Mouse (Mus musculus) spleen, adult 18-20 months (tissue): Measurements from ENCODE around the gene Lrrc38.
"Not testable (repeated sequence)": the region's sequence is repeated elsewhere in the genome, so short reads cannot be mapped to it uniquely, and the experiment has no call there.

Source experiments
- DNase-seq, 2 experiments: peaks; one replicate each; pipeline ENCODE4 v3.0.0; 2022; ENCODE audit warnings: mixed read lengths in 2 of 2

Lrrc38 gene

DNA sequence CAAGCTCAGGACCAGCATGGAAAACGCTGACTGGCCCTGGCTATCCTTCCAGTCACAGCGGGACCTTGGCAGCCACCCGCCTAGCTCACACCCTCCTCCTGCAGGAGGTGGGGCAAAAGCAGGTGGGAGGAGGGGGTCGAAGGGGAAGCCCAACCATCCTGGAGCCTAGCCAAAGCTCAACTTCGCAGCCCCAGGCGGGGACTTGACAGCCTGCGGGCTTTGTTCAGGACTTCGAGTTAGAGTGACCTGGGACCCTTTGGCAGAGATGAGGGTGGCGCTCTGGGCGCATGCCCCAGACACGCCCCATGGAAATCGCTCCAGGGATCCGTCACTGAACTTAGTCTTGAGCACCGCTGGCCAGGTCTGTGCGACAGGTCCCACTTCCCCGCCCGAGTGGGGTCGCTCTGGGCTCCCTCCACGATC is at the start of gene Lrrc38:
TSS of gene Lrrc38 (plus strand) at position 274 of the 423 bp plus-strand sequence.
- no peak for DNase-seq

DNA sequence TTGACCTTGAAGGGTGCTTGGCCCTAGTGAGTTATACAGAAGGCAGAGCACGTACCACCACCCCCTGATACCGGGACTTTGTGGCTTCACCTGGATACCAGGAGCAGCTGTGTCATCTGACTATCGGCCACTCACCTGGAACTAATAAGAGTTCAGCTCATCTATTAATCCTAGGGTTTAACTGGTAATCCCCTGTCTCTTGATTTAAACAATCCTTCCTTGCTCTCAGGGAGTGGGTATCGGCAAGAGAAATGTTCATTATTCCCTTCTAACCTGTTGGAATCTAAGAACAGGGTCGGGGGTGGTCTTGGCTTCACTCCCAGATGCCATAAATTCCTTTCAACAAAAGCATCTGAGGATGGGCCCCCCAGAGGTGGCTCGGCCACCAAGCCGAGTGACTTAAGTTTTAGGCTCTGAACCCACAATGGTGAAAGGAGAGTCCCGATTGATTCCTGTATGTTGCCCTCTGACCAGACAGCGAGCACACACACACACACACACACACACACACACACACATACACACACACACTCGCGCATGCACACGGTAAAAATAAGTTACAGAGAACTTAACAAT is 49.4 kb upstream of the Lrrc38 start:
- no peak for DNase-seq

DNA sequence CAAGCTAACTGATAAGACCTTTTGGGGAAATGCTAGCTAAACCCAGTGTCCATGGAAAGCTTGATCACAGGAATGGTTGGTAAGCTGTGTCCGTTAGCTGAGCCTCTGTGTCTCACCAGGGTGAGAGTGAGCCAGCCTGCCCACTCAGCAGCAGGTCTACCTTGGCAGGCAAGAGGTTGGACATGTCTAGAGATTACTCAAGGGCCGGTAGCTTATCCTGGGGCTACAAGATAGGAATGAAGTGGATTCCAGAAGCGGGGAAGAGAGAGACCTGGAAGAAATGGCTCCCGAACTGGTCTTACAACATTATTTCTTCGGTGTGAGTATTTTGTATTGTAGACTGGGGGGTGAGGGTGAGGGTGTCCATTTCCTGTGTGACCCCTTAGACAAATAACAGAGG is 48.5 kb upstream of the Lrrc38 start:
- no peak for DNase-seq

DNA sequence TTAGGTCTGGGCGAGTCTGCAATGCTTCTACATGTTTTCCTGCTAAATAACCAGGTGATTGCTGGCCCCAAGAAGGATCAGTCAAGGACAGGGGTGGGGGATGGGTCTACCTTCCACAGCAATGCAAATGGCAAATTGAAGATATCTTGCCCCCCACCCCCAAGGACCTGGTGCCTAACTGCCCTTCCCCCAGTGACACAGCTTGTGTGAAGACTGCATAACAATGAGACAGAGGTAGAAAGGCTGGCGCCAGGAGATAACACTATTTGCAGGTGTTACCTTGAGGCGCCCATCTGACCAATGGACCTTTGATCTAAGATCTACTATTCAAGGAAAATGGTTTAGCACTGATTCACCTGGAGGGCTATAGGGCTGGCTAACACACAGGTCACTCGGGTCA is 47.7 kb upstream of the Lrrc38 start:
- DNase-seq = no peak

DNA sequence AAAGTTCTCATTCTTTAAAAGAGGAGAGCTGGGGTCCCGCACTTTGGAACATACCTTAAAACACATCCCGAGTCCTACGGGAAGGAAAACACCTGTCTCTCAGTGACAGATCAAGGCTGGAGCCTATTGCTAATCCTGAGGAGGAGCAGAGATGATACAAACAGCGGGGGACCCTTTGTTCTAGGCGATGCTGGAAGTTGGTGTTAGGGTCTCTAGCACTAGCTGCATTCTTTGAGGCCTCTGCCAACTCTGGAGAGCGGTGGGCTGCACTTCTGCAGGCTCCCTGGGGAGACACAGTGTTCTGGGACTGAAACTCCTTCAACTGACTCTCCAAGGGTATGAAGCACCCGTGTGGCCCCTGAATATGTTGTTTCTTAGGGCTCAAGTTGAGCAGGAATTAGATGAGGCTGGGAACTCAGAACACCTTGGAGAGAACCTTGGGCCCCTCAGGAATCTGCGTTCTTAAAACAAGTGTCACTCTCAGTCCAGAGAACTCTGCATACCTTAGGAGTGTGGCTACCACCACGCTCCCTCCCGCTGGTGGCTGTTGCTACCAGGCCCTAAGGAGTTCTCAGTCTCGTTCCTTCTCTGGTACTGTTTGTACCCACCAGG is 47.2 kb upstream of the Lrrc38 start:
- no peak for DNase-seq

DNA sequence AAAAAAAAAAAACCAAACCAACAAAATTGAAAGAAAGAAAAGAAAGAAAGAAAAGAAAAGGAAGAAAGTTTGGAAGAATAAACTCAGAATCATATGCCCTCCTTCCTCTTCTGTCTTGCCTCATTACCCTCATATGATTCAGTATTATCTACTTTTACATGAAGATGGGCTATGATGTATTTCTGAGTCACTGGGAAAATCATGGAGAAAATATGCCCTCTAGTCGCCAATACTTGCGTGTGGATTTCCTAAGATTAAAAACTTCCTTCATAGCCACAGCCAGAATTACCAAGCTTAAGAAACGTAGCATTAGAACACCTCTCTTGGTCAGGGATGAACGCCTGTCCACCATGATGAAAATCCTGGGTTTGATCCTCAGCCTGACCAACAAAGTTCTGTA is 44.5 kb upstream of the Lrrc38 start:
- no peak for DNase-seq

DNA sequence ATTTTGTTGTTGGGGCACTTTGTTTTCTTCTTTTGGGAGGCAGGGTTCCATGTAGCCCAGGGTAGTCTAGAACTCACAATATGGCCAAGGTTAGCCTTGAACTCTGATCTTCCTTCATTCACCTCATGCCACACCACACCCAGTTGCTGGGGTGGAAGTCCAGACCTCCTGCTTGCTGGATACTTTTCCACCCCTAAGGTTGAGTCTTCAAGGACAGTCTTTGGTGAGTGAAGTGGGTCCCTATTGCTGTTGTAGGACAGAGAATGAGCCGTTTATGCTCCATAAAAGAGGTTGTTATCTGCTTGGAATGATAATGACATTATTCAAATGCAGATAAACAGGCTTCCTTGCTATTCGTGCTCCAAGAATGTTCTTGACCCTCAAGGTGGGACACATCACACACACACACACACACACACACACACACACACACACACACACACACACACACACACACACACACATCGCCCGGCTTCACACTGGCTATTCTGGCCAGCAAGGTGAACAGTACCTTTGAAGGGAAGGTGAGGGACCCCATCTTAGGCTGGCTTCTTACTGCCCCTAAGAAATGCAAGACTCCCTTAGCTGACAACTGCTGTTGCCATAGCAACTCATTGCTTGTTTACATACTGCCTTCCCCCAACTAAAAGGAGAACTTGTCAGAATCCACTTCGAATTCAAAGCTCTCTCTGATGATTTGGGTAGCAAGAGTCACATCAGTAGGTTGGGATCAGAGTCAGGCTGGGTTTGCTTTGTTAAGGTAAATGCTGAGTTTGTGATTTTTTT is 43.4 kb upstream of the Lrrc38 start:
- DNase-seq = no peak

DNA sequence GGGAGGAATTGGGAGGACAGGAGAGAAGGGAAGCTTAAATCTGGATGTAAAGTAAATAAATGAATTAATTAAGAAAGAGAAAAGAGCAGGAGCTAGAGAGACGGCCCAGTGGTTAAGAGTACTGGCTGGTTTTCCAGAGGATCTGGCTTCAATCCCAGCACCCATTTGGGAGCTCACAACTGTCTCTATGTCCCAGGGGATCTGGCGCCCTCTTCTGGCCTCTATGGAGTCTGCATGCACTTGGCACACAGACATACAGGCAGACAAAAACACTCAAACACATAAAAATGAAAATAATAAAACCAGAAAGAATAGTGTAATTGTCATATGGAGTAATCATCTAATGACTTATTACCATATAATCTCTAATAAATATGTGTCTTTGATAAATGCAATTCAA is 38.2 kb upstream of the Lrrc38 start:
- peak in 1 of 2 experiments; percentile 5 for DNase-seq

DNA sequence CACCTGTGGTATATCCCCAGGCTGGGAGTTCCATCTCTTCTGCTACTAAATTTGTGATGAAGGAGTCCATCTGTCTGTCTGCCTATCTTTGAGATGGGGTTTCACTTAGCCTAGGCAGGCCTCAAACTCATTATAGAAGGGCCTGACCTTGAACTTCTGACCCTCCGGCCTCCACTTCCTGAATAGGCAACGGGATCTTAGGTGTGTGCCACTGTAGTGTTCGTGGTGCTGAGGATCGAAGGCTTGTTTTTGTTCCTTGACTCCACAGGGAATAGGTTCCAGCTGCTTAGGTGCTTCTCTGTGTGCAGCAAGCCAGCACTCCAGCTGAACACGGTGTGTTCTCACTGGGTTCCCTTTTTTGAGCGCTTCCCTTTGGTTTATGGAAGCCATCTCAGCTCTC is 36.3 kb upstream of the Lrrc38 start:
- no peak for DNase-seq

DNA sequence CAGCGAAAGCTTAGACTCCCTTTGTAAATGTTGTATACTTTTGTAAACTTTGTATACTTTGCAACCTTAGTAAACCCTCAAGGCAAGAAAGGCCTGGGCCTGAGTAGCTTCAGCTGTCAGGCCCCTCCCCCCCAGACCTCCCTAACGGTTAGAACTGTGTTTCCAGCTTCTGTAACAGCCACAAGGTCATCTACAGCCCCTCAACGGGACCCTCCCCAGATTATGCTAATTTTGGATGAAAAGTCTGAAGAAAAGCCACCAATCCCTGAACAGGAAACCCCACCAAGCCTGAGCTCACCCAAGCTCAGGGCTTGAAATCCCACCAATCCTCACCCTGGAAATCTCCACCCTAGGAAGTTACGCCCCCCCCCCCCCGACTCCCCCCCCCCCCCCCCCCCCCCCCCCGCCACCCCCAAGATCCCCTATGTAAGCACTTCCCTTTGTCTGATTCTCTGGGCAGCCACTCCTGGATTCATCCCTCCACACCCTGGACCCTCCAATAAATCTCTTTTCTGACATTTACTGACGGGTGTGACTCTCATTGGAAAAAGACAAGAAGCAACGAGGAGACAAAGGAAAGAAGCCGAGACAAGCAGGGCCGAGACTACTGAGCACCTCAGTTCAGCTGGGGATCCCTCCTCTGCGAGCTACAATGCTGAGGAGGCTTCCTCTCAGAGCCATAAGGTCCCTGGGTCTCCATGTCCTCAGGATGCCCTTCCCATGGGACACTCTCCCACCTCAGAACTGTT is 25.2 kb upstream of the Lrrc38 start:
- no peak for DNase-seq

DNA sequence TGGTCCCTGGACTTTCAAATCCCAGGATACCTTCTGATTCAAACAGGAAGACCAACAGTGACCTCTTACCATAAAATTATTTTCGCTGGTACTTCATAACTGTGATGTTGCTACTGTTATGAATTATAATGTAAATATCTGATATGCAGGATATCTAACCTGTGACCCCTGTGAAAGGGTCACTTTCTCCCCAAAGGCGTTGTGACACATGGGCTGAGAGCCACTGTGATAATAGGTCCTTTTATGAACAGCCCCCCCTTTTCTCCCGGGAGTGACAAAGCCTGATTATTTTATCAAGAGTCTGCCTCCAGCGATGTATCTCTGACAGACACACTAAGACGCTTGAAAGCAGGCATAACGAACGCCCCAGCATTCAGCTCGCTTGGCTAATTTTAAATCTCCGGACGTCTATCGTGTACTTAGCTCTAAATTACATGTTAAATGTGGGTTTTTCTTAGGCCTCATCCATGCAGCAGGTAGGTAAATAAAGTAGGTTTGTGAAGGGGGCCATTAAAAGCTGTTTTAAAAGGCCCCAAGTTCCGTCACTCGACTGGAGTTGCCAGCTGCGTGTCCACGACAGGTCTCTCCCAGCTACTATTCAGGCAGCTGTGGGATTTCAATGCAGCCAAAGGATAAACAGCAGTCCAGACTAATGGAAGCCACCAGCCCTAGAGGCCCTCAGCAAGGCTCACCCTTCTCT is 24.5 kb upstream of the Lrrc38 start:
- no peak for DNase-seq

DNA sequence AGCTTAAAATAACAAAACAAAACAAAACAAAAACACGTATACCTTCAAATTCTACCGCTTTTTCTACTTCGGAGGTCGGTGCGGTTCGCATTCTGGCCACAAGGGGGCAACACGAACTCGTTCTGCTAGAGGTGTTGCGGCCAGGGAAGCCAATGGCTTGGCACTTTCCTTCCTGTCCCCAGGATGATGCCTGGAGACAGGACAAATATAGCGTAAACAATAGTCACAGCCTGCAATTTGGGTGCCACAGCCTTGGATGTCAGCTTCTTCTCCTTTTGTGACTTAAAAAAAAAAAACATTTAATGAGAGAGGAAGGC is 24.0 kb upstream of the Lrrc38 start:
- peak in 1 of 2 experiments; percentile 49 for DNase-seq

DNA sequence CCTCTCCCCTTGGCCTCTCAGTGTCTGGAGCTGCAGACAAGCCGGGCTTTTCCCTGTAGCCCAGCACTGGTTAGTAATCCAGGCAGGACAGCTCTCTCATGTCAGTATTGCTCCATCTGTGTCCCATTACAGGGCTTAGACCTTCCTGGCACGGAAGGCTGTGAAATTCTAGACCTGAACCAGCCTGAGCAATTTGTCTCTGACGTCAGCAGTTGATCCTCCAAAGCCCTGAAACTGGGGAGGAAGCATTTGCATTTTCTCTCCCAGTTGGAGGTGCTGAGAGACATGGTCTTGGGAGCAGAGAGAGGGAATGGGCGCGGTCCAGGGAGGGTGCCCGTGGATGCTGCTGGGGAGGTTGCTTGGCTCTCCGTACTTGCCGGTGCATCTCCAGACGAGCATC is 19.0 kb upstream of the Lrrc38 start:
- no peak for DNase-seq

DNA sequence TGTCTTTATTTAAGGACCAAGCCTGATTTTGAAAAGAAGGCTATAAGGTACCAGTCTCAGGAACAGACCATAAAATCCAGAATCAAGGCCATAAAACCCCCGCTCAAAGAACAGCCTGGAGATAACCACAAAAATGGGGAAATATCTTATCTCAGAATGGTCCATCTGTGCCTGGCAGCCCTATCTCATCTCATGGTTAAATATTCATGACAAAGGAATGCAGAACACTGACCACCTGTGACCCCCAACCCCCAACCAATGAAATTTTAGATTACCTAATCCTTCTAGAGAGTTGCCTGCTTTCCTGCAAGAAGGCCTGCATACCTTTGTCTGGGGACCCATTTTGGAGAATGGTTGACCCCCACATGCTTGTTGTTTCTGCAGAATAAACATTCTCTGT is 17.8 kb upstream of the Lrrc38 start:
- DNase-seq = no peak

DNA sequence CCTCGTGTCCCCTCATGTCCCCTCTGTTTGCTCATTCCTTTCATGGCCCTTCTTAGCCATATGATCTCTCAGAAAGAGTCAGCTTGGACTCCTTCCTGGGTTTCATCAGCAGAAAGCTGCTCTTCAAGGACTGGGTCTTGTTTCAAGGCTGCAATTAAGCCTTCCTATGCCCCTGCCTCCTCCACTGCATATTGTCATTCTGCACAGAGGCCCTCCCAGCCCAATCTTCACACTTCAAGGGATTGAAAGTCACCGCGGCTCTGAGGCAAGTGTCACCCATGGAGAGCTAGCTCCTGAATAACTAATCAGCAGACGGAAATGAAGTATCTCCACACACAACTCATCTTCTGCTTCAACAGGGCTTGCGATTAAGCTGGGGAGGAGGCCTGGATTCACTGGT is 15.4 kb upstream of the Lrrc38 start:
- DNase-seq = no peak

DNA sequence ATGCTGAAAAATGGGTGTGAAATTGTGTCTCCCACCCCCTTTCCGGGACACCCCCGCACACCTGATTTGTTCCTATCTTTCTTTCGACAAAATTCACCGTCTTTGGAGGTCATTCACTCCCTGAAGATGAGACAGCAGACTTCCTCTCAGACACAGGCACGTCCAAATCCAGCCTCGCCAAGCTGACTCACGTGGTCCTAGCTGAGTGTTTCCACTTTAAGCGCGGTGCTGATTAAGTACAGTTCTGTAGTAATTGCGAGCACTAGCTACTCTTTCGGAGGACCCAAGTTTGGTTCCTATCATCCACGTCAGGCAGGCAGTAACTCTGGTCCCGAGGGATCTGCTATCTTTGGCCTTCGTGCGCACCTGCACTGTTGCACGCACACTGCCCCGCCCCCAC is 14.6 kb upstream of the Lrrc38 start:
- DNase-seq = no peak

DNA sequence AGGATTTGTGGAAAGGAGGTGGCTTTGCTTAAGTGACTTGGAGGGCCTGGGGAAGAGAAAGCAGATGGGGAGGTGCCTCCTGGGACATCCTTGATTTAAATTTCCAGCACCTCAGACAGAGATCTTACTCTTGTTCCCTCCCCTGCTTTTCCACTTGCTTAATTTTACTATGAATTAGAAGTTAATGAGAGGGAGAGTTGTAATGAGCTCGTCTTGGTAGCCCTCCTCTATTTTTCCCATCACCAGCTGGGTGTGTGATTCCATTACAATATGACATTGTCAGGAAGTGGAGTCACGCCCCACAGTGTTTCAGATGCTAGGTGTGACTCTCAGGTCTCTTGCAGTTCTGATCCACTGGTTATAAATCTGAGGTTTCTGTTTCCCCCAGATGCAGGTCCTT is 13.5 kb upstream of the Lrrc38 start:
- no peak for DNase-seq

DNA sequence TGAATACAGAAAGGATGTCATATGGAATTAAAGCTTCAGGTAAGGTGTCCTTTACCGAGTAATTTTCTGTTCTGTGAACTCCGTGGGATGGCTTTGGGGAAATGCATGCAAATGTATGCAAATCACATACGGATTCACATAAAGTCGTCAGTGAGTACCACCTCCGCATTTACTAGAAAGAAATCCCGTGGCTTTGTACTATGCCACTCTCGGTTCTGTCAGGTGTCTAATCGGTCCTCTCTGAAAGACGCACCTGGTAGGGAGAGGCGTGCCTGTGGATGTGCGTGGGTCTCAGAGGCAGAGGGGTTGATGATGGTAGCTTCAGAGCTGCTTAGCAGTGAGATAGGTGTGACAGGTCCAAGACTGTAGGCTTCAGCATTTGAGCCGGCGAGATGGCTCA is 9.7 kb upstream of the Lrrc38 start:
- DNase-seq = no peak

DNA sequence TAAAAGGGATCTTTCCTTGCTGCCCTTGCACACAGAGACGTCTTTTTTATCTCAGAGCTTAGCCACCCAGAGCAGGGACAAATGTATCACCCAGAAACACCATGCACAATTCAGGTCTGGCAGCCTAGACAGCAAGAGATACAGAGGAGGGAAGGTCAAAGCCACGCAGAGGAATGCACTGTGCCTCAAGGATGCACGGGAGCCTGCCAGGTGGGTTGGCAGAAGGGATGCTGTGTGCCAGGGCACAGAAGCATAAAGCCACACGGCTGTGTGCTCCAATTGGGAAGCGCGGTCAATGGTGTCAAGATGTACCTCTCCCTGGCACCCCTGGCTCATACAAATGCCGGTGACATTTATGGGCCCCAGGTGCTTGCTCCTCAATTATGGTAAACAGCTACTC is 8.1 kb upstream of the Lrrc38 start:
- DNase-seq = no peak

DNA sequence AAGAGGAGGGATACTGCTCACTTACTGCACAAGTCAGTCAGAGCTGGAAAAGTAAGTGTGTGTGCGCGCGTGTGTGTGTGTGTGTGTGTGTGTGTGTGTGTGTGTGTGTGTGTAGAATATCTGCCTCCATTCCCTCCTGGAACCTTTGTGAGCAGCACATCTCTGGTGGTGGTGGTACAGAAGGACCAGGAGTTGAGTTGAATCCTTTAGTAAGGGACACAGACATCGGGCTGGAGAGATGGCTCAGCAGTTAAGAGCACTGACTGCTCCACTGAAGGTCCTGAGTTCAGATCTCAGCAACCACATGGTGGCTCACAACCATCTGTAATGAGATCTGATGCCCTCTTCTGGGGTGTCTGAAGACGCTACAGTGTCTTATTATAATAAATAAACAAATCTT is 4.1 kb upstream of the Lrrc38 start:
- not testable (repeated sequence) for DNase-seq

DNA sequence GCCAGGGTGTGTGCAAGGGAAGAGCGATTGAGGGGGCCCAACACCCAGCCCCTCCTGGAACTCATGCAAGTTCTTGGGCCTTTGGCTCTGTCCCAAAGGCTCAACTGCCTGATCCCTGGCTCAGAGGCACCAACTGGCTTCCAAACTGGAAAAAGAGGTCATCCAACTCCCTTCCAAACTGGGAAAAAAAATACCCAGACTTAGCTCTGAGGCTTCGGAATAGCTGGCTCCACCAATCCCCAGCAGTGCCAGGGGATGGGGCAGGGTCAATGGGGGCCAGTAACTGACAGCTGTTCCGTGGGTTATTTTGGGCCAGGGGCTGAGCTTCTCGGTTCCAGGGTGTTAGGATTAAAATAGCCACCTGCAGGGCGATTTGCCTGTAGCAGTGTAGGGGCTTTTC is 879 bp upstream of the Lrrc38 start:
- no peak for DNase-seq

DNA sequence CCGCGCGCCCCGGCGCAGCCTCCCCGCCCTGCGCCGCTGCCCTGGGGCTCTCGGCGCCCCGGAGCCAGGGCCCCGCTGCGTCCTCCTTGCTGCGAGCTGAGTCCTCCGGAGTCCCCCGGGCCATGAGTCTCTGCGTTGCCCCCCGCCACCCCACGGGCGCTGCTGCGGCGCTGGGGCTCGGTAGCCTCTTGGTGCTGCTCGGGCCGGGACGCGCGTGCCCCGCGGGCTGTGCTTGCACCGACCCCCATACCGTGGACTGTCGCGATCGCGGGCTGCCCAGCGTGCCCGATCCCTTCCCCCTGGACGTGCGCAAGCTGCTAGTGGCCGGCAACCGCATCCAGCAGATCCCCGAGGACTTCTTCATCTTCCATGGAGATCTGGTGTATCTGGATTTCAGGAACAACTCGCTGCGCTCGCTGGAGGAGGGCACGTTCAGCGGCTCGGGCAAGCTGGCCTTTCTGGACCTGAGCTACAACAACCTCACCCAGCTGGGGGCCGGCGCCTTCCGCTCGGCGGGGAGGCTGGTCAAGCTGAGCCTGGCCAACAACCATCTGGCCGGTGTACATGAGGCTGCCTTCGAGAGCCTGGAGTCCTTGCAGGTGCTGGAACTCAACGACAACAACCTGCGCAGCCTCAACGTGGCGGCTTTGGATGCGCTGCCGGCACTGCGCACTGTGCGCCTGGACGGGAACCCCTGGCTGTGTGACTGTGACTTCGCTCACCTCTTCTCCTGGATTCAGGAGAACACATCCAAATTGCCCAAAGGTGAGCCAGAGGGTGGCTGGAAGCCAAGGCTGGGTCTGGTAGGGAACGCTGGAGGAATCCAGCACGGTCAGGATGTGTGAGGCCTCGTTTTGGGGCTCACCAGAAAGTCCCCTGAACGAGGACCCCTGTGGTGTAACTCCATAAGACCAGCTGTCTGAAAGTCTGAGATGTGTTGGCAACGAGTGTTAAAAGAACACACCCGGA is 774 bp downstream of the Lrrc38 start:
- DNase-seq = no peak
